Mouse (Mus musculus) embryonic fibroblast, embryonic 13.5 days (primary cell): ENCODE results near the gene Tead1.

Source experiments
- CTCF ChIP-seq: IDR thresholded peaks from 2 replicates; pipeline ENCODE4 v1.5.1; 2011; ENCODE audit warnings: mild to moderate bottlenecking, control low read depth, low read length, moderate library complexity, borderline replicate concordance; ENCODE audit not compliant: insufficient read depth
- POLR2A ChIP-seq: IDR thresholded peaks from 2 replicates; pipeline ENCODE4 v1.6.1; 2011; ENCODE audit warnings: low read depth, mild to moderate bottlenecking, control low read depth, low read length, moderate library complexity

- TF ChIP-seq POLR2A (no peak), CTCF (no peak)
These were observed 26.8 kb downstream of the Tead1 start for GRCm38 (mm10) chr7:112705870-112706269.
